Mouse (Mus musculus): ENCODE measurements around the gene Eif2s3x. TPM values are rescaled to one million over a fixed set of nuclear protein-coding genes. Genes with fewer than 3 reads are reported as not detected.

Eif2s3x gene
- polyA plus RNA-seq (2014; fragmentation: Nextera tagmentation; extraction: Ambion mirVana), result 127 and 132 TPM in 2 replicates

DNA sequence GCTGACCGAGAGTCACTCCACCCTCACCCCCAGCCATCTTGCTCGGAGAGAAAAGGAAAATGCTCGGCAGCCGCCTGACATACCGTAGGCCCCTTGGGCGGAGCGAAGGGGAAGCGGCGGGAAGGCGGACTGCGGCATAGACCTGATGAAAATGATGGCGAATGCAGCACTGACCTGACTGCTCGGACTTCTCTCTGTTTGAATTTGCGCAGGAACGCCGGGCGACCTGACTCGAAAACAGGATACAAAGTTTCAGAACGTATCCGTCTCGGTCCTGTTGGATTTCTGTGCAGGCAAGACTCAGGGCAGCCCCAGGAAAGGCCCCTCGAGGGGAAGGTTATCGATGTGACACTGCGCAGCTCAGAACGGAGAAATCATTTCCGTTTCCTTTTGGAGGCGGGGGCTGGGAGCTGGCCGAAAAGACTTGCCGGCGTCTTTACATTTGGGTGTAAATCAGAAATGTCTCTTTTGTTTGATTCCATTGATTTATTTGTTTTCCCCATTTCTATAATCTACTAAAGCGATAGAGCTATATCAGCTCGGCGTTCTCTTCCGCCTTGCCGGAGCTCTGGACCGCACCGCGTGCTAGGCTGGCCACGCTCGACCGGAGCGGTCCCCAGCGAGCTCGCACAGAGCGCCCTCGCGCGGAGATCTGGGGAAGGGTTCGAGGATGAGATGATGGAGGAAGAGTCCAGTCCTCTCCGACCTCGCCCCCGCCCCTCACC is at the start of gene Eif2s3x:
Gene Eif2s3x (minus strand): TSS at position 266 of the 725 bp plus-strand sequence.
- peak within 1 kb of the TSS; percentile 62 for H3K4me2 ChIP-seq (ENCODE audit: low read depth)
- H3K4me1 ChIP-seq (ENCODE audit: control insufficient read depth, insufficient read depth, low read length), result no peaks in the 10 kb centered on the region
- no peaks in the 10 kb centered on the region for H3K27me3 ChIP-seq (ENCODE audit: control insufficient read depth, insufficient read depth, low read length)
- no peaks in the 10 kb centered on the region for H3K36me3 ChIP-seq (ENCODE audit: control insufficient read depth, insufficient read depth, low read length)
- peak within 1 kb of the TSS; percentile 35; the same call in 1 of the 2 replicates for H3K27ac ChIP-seq (ENCODE audit: low read depth, low read length)
- under 1% methylated on average over 52 of the region's 52 CpGs for WGBS
- no peaks in the 10 kb centered on the region for H3K9me3 ChIP-seq (ENCODE audit: control insufficient read depth, low read length)
- peak; percentile 88 for DNase-seq (ENCODE audit: low spot score)
- H3K4me3 ChIP-seq (ENCODE audit: low read depth, low read length), result peak within 1 kb of the TSS; percentile 80
- ATAC-seq (ENCODE audit: insufficient read depth, low FRiP score, low TSS enrichment), result peak; percentile 94
- peak within 1 kb of the TSS; percentile 84 for H3K9ac ChIP-seq (ENCODE audit: low read length)

DNA sequence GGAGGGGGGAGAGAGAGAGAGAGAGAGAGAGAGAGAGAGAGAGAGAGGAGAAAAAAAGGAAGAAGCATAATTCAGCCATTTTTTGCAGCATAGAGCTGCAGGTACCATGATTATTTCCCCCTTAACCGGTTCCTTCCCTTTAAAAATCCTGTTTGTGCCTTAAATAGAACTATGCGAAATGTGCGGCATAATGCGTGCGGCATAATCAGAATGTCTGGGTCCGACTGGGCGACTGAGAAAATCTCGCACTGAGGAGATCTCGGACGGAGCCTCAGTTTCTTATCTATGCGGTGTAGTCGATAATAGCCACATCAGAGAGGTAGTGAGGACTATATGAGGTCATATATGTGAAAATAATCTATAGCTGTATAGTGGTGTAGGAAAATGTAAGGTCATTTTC is 22.9 kb upstream of the Eif2s3x start:
- no peaks in the 10 kb centered on the region for H3K36me3 ChIP-seq (ENCODE audit: control insufficient read depth, insufficient read depth, low read length)
- peak overlapping the region; percentile 33 for H3K4me2 ChIP-seq (ENCODE audit: low read depth)
- peak overlapping the region; percentile 73 for H3K9ac ChIP-seq (ENCODE audit: low read length)
- ATAC-seq (ENCODE audit: insufficient read depth, low FRiP score, low TSS enrichment) (no peak), DNase-seq (ENCODE audit: low spot score) (peak; percentile 12)
- peaks cover 20% of the 10 kb centered on the region for H3K27me3 ChIP-seq (ENCODE audit: control insufficient read depth, insufficient read depth, low read length)
- WGBS, result 29% methylated on average over 12 of the region's 12 CpGs
- H3K4me1 ChIP-seq (ENCODE audit: control insufficient read depth, insufficient read depth, low read length), result no peaks in the 10 kb centered on the region
- H3K27ac ChIP-seq (ENCODE audit: low read depth, low read length), result no peak overlapping the region
- no peaks in the 10 kb centered on the region for H3K9me3 ChIP-seq (ENCODE audit: control insufficient read depth, low read length)
- H3K4me3 ChIP-seq (ENCODE audit: low read depth, low read length), result peak overlapping the region; percentile 59

DNA sequence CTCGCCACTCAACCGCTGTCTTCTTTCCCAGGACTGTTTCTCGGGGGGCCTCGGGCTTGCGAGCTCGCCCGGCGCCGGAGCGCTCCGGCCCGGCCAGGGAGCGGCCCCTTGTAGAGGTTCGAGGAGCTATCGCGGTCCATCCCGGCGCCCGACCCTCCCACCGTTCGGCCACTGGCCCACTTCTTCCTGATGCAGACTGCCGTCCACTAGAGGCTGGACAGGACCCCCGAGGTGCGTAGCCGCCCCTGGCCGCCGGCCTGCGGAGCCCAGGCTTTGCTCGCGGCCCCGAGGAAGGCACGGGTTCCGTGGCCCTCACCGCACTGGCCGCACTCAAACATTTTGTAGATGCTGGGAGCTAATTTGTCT is 22.5 kb upstream of the Eif2s3x start:
- Histone ChIP-seq H3K9ac (ENCODE audit: low read length) (peak overlapping the region; percentile 73), H3K4me1 (ENCODE audit: control insufficient read depth, insufficient read depth, low read length) (no peaks in the 10 kb centered on the region), H3K27ac (ENCODE audit: low read depth, low read length) (peak overlapping the region; percentile 83; the same call in 1 of the 2 replicates), H3K4me2 (ENCODE audit: low read depth) (peak overlapping the region; percentile 33), H3K36me3 (ENCODE audit: control insufficient read depth, insufficient read depth, low read length) (no peaks in the 10 kb centered on the region), H3K4me3 (ENCODE audit: low read depth, low read length) (peak overlapping the region; percentile 59), H3K27me3 (ENCODE audit: control insufficient read depth, insufficient read depth, low read length) (peaks cover 20% of the 10 kb centered on the region), H3K9me3 (ENCODE audit: control insufficient read depth, low read length) (no peaks in the 10 kb centered on the region)
- ATAC-seq (ENCODE audit: insufficient read depth, low FRiP score, low TSS enrichment) (no peak; the same call in 1 of the 2 replicates), DNase-seq (ENCODE audit: low spot score) (no peak)
- 16% methylated on average over 35 of the region's 35 CpGs for WGBS

GRCm38 (mm10) chrX:94234532-94235189 is 22.0 kb upstream of the Eif2s3x start, which contains the start of gene Klhl15:
Klhl15 (plus strand) TSS chrX:94234599.
- H3K27me3 ChIP-seq (ENCODE audit: control insufficient read depth, insufficient read depth, low read length), result peaks cover 20% of the 10 kb centered on the region
- DNase-seq (ENCODE audit: low spot score) (peak; percentile 88), ATAC-seq (ENCODE audit: insufficient read depth, low FRiP score, low TSS enrichment) (peak; percentile 92)
- peak within 1 kb of the TSS; percentile 59 for H3K4me3 ChIP-seq (ENCODE audit: low read depth, low read length)
- H3K36me3 ChIP-seq (ENCODE audit: control insufficient read depth, insufficient read depth, low read length), result no peaks in the 10 kb centered on the region
- H3K4me2 ChIP-seq (ENCODE audit: low read depth), result peak within 1 kb of the TSS; percentile 33
- 8% methylated on average over 33 of the region's 70 CpGs for WGBS
- H3K9ac ChIP-seq (ENCODE audit: low read length), result peak within 1 kb of the TSS; percentile 73
- H3K4me1 ChIP-seq (ENCODE audit: control insufficient read depth, insufficient read depth, low read length), result no peaks in the 10 kb centered on the region
- H3K9me3 ChIP-seq (ENCODE audit: control insufficient read depth, low read length), result no peaks in the 10 kb centered on the region
- H3K27ac ChIP-seq (ENCODE audit: low read depth, low read length), result peak within 1 kb of the TSS; percentile 83

GRCm38 (mm10) chrX:94233936-94234531 is 21.4 kb upstream of the Eif2s3x start:
- H3K4me1 ChIP-seq (ENCODE audit: control insufficient read depth, insufficient read depth, low read length), result no peaks in the 10 kb centered on the region
- H3K4me3 ChIP-seq (ENCODE audit: low read depth, low read length), result peak overlapping the region; percentile 59
- no peak for ATAC-seq (ENCODE audit: insufficient read depth, low FRiP score, low TSS enrichment)
- no peaks in the 10 kb centered on the region for H3K9me3 ChIP-seq (ENCODE audit: control insufficient read depth, low read length)
- peaks cover 20% of the 10 kb centered on the region for H3K27me3 ChIP-seq (ENCODE audit: control insufficient read depth, insufficient read depth, low read length)
- no peaks in the 10 kb centered on the region for H3K36me3 ChIP-seq (ENCODE audit: control insufficient read depth, insufficient read depth, low read length)
- WGBS, result 18% methylated on average over 24 of the region's 25 CpGs
- H3K4me2 ChIP-seq (ENCODE audit: low read depth), result peak overlapping the region; percentile 33
- H3K9ac ChIP-seq (ENCODE audit: low read length), result peak overlapping the region; percentile 73
- DNase-seq (ENCODE audit: low spot score), result no peak
- H3K27ac ChIP-seq (ENCODE audit: low read depth, low read length), result peak overlapping the region; percentile 83

DNA sequence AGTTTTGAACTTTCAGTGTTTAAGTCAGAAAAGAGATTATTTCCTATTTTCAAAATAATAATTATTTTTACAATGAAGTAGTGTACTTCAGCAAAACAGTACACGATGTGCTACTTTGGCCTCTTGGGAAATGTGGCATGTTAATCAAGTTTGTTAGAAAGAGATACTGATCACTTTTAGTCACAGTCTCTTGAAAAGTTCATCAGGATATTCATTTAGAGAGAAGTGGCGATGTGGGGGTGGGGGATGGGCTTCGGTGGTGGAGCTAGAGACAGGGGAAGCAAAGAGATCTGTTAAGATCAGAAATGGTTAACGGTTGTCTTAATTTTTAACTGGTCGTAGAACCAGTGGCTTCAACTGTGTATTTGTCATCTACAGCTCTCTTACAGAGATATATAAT is 20.8 kb upstream of the Eif2s3x start:
- Histone ChIP-seq H3K27me3 (ENCODE audit: control insufficient read depth, insufficient read depth, low read length) (peaks cover 20% of the 10 kb centered on the region), H3K4me2 (ENCODE audit: low read depth) (no peak overlapping the region), H3K4me1 (ENCODE audit: control insufficient read depth, insufficient read depth, low read length) (no peaks in the 10 kb centered on the region), H3K27ac (ENCODE audit: low read depth, low read length) (no peak overlapping the region), H3K36me3 (ENCODE audit: control insufficient read depth, insufficient read depth, low read length) (no peaks in the 10 kb centered on the region), H3K4me3 (ENCODE audit: low read depth, low read length) (no peak overlapping the region), H3K9me3 (ENCODE audit: control insufficient read depth, low read length) (no peaks in the 10 kb centered on the region), H3K9ac (ENCODE audit: low read length) (no peak overlapping the region)
- WGBS, result 37% methylated on average over 5 of the region's 5 CpGs
- ATAC-seq (ENCODE audit: insufficient read depth, low FRiP score, low TSS enrichment) (no peak), DNase-seq (ENCODE audit: low spot score) (no peak)

GRCm38 (mm10) chrX:94213384-94213783 is 722 bp upstream of the Eif2s3x start:
- Histone ChIP-seq H3K27ac (ENCODE audit: low read depth, low read length) (no peak overlapping the region), H3K27me3 (ENCODE audit: control insufficient read depth, insufficient read depth, low read length) (no peaks in the 10 kb centered on the region), H3K4me1 (ENCODE audit: control insufficient read depth, insufficient read depth, low read length) (no peaks in the 10 kb centered on the region), H3K9me3 (ENCODE audit: control insufficient read depth, low read length) (no peaks in the 10 kb centered on the region), H3K36me3 (ENCODE audit: control insufficient read depth, insufficient read depth, low read length) (no peaks in the 10 kb centered on the region), H3K4me2 (ENCODE audit: low read depth) (peak overlapping the region; percentile 30; the same call in 1 of the 2 replicates), H3K9ac (ENCODE audit: low read length) (no peak overlapping the region), H3K4me3 (ENCODE audit: low read depth, low read length) (peak overlapping the region; percentile 80)
- no peak for DNase-seq (ENCODE audit: low spot score)
- WGBS, result 19% methylated on average over 7 of the region's 7 CpGs
- peak; percentile 28; the same call in 1 of the 2 replicates for ATAC-seq (ENCODE audit: insufficient read depth, low FRiP score, low TSS enrichment)

- Histone ChIP-seq H3K36me3 (ENCODE audit: control insufficient read depth, insufficient read depth, low read length) (no peaks in the 10 kb centered on the region), H3K4me1 (ENCODE audit: control insufficient read depth, insufficient read depth, low read length) (no peaks in the 10 kb centered on the region), H3K4me3 (ENCODE audit: low read depth, low read length) (peak overlapping the region; percentile 80), H3K27me3 (ENCODE audit: control insufficient read depth, insufficient read depth, low read length) (no peaks in the 10 kb centered on the region), H3K4me2 (ENCODE audit: low read depth) (peak overlapping the region; percentile 62), H3K9me3 (ENCODE audit: control insufficient read depth, low read length) (no peaks in the 10 kb centered on the region), H3K27ac (ENCODE audit: low read depth, low read length) (peak overlapping the region; percentile 35; the same call in 1 of the 2 replicates), H3K9ac (ENCODE audit: low read length) (peak overlapping the region; percentile 84)
- ATAC-seq (ENCODE audit: insufficient read depth, low FRiP score, low TSS enrichment) (no peak), DNase-seq (ENCODE audit: low spot score) (no peak)
- WGBS, result under 1% methylated on average over 12 of the region's 12 CpGs
Observed at GRCm38 (mm10) chrX:94212264-94212596, 432 bp downstream of the Eif2s3x start.

Measured in neural tube, embryonic 11.5 days (tissue).